Mouse (Mus musculus): ENCODE results near the gene Fezf2. TPM values are rescaled to one million over a fixed set of nuclear protein-coding genes. Genes with fewer than 3 reads are reported as not detected.

Gene Fezf2
- total RNA-seq, 2 experiments from 2014 or later: not detected

Other genes with a start within 250 kb of the Fezf2 start
- gene Gm49355, start 64.2 kb downstream of the Fezf2 start, total RNA-seq (2021): under 1 TPM in 1 of 2 experiments, not detected in 1; 0.13 TPM
- 10 to 100 TPM; 19.7 to 24.1 TPM for gene 3830406C13Rik, start 64.0 kb downstream of the Fezf2 start, total RNA-seq (2021)